Mouse (Mus musculus) retina, postnatal 1 day (tissue): Measurements from ENCODE around the gene Tm2d1.
"Not testable (repeated sequence)": the region's sequence is repeated elsewhere in the genome, so short reads cannot be mapped to it uniquely, and the experiment has no call there.

Experiments
- DNase-seq: peaks from one replicate; pipeline ENCODE4 v3.0.0-alpha.2; 2012

Gene Tm2d1

DNA sequence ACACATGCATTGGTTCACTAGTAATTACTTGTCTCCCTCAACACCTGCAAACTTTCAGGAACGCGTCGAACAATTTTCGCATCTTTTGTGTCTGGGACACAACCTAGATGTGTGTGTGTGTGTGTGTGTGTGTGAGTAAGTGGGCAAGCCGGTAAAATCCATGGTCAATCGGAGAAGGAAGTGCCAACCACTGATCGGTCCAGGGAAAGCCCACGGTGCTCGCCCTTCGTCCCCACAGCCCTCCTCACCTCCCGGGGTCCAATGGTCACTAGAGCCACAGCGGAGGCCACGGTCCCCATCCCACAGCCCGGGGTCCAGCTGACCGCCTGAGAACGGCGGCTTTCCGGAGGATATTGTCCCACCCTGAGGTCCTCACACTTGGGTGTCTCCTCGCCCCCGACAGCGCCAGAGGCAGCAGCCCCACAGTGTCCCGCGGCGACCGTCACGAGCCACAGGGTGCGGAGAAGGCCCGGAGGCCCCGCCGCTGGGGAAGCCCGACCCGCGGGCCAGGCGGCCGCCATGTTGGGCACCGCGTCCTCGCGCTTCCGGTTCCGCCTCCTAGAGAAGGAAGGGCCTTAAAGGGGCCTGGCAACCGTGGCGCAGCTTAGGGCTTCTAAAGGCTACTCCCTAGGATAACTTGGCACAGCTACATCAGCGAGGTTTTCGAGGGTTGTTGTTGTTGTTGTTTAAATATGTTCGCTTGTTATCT is at the start of gene Tm2d1:
Tm2d1 (minus strand) TSS at position 591 of the 709 bp plus-strand sequence.
- DNase-seq, result peak; percentile 91

DNA sequence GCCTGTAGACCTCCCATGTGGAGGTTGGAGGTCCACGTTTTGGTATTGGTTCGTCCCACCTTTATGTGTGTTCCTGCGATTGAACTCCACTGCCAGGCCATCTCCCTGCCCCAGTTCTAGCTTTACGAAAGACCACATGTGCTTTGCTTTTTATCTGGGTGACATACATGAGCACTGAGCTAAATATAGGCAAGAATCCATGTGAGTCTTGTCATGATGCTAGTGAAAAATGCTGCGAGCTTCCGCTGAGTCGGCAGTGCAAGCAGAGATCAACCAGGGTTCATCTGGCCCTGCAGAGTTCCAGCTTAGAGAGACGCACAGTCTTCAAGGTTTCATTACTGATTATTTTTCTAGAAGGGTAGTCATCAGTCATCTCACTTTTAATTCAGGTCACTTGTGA is 45.3 kb upstream of the Tm2d1 start:
- no peak for DNase-seq

- not testable (repeated sequence) for DNase-seq
Measured at GRCm38 (mm10) chr4:98415150-98415549, 32.0 kb upstream of the Tm2d1 start.

DNA sequence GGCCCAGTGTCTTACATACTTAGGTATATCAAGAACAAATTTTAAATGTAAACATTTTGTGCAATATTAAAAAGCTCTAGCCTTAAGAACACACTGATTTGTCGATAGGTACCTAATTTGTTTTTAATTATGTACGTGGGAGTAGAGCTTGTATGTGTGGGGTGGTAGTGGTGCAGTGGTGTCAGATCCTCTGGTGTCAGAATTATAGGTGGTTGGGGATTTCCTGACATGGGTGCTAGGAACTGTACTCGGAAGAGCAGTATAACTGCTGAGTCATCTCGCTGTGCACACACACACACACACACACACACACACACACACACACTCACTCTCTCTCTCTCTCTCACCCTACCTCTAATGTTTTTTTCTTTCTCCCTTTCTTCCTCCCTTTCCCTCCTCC is 25.3 kb upstream of the Tm2d1 start:
- no peak for DNase-seq

DNA sequence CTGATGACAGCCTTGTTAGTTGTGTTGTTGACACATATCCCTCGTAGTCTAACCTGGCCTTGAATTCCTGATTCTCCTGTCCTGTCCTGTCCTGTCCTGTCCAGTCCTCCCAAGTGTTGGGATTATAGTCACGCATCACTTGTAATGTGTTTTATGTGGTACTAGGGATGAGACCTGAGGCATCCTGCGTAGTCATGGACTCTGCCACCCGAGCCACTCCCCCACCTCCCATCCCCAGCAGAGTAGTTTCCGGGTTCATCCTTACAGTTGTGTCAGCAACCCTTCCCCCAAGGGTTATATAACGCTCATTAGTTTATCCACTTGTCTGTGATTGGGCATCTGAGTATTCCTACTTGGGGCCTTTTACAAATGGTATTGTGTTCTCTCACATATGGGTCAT is 21.3 kb upstream of the Tm2d1 start:
- no peak for DNase-seq

DNA sequence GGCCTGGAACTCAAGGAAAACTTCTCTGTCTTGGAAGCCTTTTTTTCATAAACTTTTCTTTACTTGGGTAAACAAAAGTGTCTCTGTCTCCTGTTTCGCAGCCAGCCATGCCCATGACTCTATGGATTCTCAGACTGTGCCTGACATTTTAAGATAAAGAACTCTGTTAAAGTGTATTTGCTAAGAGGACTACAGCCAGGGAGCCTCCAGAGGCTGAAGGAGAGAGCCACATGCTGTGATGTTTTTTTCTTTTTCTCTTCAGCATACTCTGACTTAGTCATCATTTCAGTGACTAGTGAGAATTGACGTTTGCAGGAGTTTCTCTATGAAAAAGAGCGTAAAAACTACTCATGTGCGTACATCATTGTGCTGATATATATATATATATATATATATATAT is 20.4 kb upstream of the Tm2d1 start:
- DNase-seq, result no peak

GRCm38 (mm10) chr4:98401584-98401962 is 18.5 kb upstream of the Tm2d1 start:
- DNase-seq, result no peak

DNA sequence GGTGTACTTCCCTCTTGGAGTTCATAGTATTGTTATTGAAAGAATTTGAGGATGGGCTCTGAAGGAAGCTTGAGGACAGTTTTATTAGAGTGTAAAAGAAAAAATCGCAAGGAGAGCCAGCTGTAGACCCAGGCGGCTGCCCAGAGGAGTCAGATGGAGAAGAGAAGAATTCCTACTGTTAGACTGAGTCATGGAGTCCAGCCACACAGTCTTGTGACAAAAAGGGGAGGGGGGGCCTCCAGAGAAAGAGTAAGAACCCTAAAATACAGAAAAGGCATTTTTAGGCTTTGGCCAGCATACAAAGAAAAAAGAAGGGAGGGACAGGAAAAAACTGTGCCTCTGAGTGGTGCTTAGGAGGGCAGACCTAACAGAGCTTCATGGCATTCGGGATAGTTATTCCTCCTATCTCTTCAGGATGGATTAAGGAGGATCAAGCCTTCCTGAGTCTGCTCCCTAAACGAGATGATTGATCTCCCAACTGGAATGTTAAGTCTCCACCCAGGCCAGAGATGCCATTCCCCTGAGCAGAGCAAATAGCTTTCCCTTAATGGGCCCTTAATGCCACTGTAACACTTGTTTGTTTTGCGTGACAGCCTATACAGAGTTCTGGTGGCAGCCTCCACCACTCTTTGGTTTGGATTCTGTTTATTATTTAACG is 17.9 kb upstream of the Tm2d1 start:
- no peak for DNase-seq

- peak; percentile 83 for DNase-seq
Measured at GRCm38 (mm10) chr4:98395690-98396437, 12.8 kb upstream of the Tm2d1 start, which contains the start of gene Patj. Gene Patj (plus strand): TSS chr4:98395785.

DNA sequence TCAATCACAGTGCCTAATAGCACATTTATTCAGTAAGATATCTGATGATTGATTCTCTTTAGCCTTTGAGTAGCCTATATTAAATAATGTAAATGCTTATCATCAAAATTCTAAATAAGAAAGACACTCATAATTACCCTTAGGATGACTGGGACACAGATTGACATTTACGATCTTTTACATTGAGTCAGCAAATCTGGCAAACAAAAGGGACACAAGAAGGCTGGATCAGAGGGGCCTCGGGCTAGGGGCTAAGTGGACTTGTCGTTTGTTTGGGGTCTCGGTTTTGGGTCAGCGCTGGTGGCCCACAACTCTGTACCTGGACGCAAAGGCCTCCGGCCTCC is 12.2 kb upstream of the Tm2d1 start:
- no peak for DNase-seq

GRCm38 (mm10) chr4:98385036-98385435 is 1.9 kb upstream of the Tm2d1 start:
- no peak for DNase-seq

DNA sequence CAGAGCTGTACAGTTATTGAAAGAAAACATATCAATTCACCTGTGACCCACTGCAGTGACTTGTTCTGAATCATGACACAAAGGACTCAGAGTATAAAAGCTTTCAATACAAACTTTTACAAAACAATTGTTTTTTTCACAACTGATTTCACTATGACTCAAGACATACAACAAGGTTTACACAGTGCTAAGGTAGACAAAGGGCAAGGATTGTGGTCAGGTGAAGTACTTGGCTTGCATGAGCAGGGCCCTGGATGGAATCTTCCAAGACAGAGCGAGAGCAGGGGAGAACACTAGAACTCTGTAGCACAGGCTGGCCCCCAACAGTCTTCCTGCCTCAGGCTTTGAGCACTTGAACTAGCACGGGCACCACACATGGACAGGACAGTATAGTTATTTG is 6.2 kb downstream of the Tm2d1 start:
- DNase-seq, result no peak

- no peak for DNase-seq
Measured at GRCm38 (mm10) chr4:98375401-98375800, 7.7 kb downstream of the Tm2d1 start.

- DNase-seq, result no peak
Measured at GRCm38 (mm10) chr4:98358034-98358809, 24.9 kb downstream of the Tm2d1 start.

DNA sequence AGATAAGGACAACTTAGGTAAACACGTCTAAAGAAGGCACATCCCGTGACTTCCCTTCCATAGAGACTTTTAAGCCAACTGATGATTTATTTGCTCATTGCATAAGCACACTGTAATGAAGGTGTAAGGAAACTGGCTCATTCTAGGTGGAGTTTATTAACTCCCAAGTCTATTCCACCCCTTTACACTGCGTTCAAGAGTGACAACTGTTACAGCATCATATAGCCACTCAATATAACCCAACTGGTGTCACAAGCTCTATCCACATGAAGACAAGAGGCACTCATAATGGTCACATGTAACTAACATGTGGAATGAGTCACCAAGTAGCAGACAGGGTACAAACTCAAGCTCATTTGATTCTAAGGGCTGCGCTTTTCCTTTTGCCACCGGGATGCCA is 34.5 kb downstream of the Tm2d1 start:
- DNase-seq, result no peak

DNA sequence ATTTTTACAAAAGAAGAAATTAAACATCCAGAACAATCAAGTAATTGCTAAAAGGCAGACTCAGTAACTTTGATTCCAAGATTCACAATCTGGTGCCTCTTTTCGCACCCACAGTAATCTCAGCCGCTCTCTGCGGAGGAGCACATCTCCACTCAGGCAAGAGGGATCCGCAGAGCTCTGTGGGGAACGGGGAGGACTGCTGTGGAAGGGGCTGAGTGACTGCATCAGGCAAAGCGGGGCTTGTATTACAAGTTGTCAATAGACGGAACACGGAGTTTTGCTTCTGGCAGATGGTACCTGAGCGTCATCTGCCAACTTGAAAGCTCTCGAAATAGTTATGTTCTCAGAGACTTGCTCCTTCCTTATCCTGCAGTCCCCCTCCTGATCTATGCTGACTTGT is 37.3 kb downstream of the Tm2d1 start:
- no peak for DNase-seq

DNA sequence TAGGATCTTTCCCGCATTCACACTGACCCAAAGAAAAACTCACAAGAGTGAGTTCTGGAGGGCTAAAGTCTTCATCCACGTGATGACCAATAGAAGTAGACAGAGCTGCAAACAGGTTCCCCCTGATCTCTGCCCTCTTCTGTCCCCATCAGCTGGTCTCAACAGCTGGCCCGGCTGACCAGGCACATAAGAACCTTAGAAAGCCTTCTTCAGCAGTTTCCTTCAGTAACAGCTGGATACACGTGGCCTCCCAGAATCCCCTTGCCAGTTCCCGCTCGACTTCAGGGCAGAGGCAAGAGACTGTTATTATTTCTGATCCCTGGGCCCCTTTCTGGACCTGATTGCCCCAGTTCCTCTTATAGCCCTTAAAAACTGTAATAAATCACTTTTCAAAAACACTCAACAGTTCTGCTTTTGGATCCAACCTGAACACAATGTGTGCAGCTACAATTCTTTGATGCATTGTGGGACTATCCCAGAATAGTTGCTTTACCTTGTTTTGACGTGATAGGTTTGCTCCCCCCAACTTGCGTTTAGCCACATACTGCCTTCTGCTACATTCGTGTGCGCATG is 43.0 kb downstream of the Tm2d1 start:
- DNase-seq, result no peak

- no peak for DNase-seq
Measured at GRCm38 (mm10) chr4:98338636-98339630, 44.2 kb downstream of the Tm2d1 start.

DNA sequence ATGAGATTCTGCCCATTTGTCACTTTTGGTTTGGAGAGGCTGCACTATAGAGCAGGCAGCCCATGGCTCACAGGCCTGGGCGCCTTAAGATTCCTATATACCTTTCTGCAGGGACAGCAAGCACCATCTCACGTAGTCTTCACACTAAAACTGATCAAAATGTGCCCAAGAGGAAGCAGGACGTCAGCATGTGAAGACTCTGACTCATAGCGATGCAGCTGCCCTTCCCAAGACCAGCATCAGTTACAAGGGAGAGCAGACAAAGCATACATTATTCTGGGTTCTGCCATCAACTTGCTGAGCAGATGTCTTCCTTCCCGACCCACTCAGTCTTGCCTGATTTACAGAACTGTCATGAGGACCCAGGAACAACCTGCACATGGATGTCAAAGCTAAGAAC is 45.9 kb downstream of the Tm2d1 start:
- DNase-seq, result no peak

- DNase-seq, result no peak
Measured at GRCm38 (mm10) chr4:98335726-98336125, 47.4 kb downstream of the Tm2d1 start.

DNA sequence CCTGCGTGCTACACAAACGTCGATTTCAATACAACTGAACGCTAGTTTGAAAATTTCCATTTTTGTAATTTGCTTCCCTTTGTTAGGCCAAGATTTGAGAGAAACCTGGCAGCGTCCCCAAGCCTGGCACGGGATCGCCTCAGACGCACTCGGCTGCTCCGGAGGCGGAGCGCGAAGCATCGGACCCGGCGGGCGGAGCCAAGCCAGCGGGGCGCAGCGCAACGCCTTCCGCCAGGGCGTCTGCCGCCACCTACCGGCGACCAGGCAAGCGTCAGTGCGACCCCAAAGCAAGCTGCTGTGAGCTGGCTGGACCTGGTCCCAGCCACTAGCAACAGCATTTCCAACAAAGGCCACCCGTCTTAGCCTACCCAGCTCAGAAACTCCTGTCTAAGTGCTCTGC is 60.9 kb downstream of the Tm2d1 start:
- DNase-seq, result peak; percentile 91
